Mouse (Mus musculus): ENCODE results near the gene Pnlip. TPM values are rescaled to one million over a fixed set of nuclear protein-coding genes. Genes with fewer than 3 reads are reported as not detected.
A peak's percentile ranks its signal among the peaks of the same experiment; 100 is the strongest.

Gene Pnlip
- total and polyA plus RNA-seq, 2 experiments from 2014 or later = 0.17 TPM; not detected in 1

DNA sequence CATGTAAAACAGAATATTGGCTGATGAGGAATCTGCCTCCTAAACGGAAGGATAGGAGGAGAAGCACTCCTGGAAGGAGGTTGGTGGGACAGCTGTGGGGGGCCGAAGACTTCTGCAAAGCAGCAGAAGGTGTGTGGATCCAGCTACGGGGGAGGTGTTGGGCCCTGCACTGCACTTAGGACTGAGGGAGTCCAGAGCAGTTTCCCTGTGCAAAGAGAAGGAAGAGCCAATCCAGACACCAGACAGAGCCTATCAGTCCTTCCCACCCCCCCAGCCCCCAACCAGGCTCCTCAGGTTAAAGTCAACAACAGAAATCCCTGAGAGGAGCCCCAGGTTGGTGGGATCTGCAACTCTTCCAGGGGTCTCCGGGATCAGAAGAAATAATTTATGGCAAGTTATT is 27.5 kb upstream of the Pnlip start:
- H3K4me1 ChIP-seq (ENCODE audit: insufficient read depth, low read length) = no peaks in the 10 kb centered on the region
- no peaks in the 10 kb centered on the region for H3K9me3 ChIP-seq (ENCODE audit: low read length)
- no peak for DNase-seq (ENCODE audit: low spot score)
- 85% methylated on average over 4 of the region's 4 CpGs for WGBS
- no peak overlapping the region for H3K4me3 ChIP-seq (ENCODE audit: low read depth, low read length)
- no peak overlapping the region for H3K4me2 ChIP-seq (ENCODE audit: low read depth, low read length, poor library complexity, severe bottlenecking)
- TF ChIP-seq CTCF (IDR thresholded peaks at IDR 0.05) = no peak
- H3K27me3 ChIP-seq (ENCODE audit: insufficient read depth, low read length) = no peaks in the 10 kb centered on the region
- no peak overlapping the region for H3K27ac ChIP-seq (ENCODE audit: low read depth, low read length)
- ATAC-seq (ENCODE audit: low FRiP score) = no peak
- H3K36me3 ChIP-seq (ENCODE audit: insufficient read depth, low read length) = no peaks in the 10 kb centered on the region
- H3K9ac ChIP-seq (replicated peaks; ENCODE audit: low read length, poor library complexity, severe bottlenecking) = no peak overlapping the region

DNA sequence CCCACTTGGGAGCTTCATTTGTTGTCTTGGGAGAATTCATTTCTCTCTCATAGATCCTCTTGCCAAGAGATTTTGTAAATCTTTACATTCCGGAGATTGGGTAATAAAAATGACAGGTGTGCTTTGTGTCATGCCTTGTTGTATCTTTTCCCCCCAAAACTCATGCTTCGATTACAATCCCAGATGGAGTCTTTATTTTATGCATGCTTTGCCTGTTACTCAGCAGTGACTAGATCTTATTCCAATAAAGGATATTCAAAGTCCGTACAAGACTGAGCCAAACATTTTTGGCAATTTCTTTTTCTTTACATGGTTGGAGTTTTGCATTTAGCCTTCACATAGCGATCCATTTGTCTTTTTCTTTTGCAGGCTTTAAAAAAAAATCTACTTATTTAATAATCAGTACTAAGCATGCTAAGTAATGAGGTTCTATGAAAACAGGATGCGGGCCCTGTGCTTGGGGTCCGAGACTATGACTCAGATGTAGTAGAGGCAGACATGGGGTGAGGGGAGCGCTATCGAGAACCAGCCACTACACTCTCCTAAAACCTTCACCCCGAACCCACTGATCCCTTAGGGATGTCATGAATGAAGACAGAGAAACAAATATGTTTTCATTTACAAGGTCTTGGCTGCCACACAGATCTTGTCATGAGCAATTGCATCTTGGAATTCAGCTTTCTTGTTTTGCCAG is 26.9 kb upstream of the Pnlip start:
- Histone ChIP-seq H3K9me3 (ENCODE audit: low read length) (no peaks in the 10 kb centered on the region), H3K36me3 (ENCODE audit: insufficient read depth, low read length) (no peaks in the 10 kb centered on the region), H3K4me2 (ENCODE audit: low read depth, low read length, poor library complexity, severe bottlenecking) (no peak overlapping the region), H3K4me3 (ENCODE audit: low read depth, low read length) (no peak overlapping the region), H3K27me3 (ENCODE audit: insufficient read depth, low read length) (no peaks in the 10 kb centered on the region), H3K9ac (replicated peaks; ENCODE audit: low read length, poor library complexity, severe bottlenecking) (no peak overlapping the region), H3K4me1 (ENCODE audit: insufficient read depth, low read length) (no peaks in the 10 kb centered on the region), H3K27ac (ENCODE audit: low read depth, low read length) (no peak overlapping the region)
- TF ChIP-seq CTCF (IDR thresholded peaks at IDR 0.05) = no peak
- ATAC-seq (ENCODE audit: low FRiP score) (no peak), DNase-seq (ENCODE audit: low spot score) (no peak)
- 90% methylated on average over 9 of the region's 9 CpGs for WGBS

- peak; percentile 76 for TF ChIP-seq CTCF (IDR thresholded peaks at IDR 0.05)
- Histone ChIP-seq H3K36me3 (ENCODE audit: insufficient read depth, low read length) (no peaks in the 10 kb centered on the region), H3K9ac (replicated peaks; ENCODE audit: low read length, poor library complexity, severe bottlenecking) (no peak overlapping the region), H3K4me1 (ENCODE audit: insufficient read depth, low read length) (no peaks in the 10 kb centered on the region), H3K9me3 (ENCODE audit: low read length) (no peaks in the 10 kb centered on the region), H3K27ac (ENCODE audit: low read depth, low read length) (no peak overlapping the region), H3K4me2 (ENCODE audit: low read depth, low read length, poor library complexity, severe bottlenecking) (peak overlapping the region; percentile 18; the same call in 1 of the 2 replicates), H3K4me3 (ENCODE audit: low read depth, low read length) (no peak overlapping the region), H3K27me3 (ENCODE audit: insufficient read depth, low read length) (no peaks in the 10 kb centered on the region)
- no peak for ATAC-seq (ENCODE audit: low FRiP score)
- WGBS = 40% methylated on average over 22 of the region's 22 CpGs
- peak; percentile 70 for DNase-seq (ENCODE audit: low spot score)
Observed at GRCm38 (mm10) chr19:58627406-58628337, 24.6 kb upstream of the Pnlip start.

DNA sequence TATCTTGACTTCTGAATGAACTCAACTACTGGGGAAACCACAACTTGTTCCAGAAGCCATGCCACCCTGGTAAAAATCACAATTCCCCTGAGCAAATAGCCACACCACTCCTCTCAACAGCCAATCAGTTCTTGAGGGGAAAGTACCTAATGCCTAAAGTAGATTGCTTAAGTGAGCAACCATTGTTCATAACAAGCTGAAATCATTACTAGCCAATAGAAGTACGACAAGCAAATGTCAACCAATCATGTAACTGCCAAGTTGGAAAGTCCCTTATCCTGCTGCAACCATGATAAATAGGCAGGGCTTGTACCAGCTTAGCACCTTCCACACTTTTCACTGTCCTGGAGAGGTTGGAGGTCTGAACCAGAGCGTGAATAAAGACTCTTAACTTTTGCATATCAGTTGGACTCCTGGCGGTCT is 22.9 kb upstream of the Pnlip start:
- DNase-seq (ENCODE audit: low spot score) = no peak
- no peak overlapping the region for H3K9ac ChIP-seq (replicated peaks; ENCODE audit: low read length, poor library complexity, severe bottlenecking)
- no peak for ATAC-seq (ENCODE audit: low FRiP score)
- H3K4me2 ChIP-seq (ENCODE audit: low read depth, low read length, poor library complexity, severe bottlenecking) = no peak overlapping the region
- 82% methylated on average over 3 of the region's 3 CpGs for WGBS
- H3K27me3 ChIP-seq (ENCODE audit: insufficient read depth, low read length) = no peaks in the 10 kb centered on the region
- TF ChIP-seq CTCF (IDR thresholded peaks at IDR 0.05) = no peak
- no peak overlapping the region for H3K4me3 ChIP-seq (ENCODE audit: low read depth, low read length)
- H3K27ac ChIP-seq (ENCODE audit: low read depth, low read length) = no peak overlapping the region
- no peaks in the 10 kb centered on the region for H3K36me3 ChIP-seq (ENCODE audit: insufficient read depth, low read length)
- no peaks in the 10 kb centered on the region for H3K4me1 ChIP-seq (ENCODE audit: insufficient read depth, low read length)
- no peaks in the 10 kb centered on the region for H3K9me3 ChIP-seq (ENCODE audit: low read length)

DNA sequence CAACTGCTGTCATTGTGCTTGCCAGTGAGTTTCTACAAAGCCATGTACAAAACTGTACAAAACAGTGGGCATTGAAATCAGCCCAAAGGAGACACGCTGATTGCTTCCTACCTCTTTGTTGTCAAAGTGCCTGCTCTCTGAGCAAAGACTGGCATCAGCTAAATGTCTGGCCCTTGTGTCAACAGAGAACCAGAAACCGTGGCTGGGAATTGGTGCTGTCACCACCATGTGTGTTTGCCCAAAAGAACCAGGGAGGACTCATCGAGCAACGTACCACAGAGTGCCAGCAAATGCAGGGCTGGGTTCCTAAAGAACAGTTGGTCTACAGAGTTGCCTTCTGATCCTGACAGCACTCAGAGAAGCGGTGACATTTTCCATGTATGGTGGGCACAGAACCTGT is 2.3 kb upstream of the Pnlip start:
- DNase-seq (ENCODE audit: low spot score) = no peak

GRCm38 (mm10) chr19:58662098-58662497 is 9.8 kb downstream of the Pnlip start:
- H3K4me2 ChIP-seq (ENCODE audit: low read depth, low read length, poor library complexity, severe bottlenecking) = no peak overlapping the region
- no peaks in the 10 kb centered on the region for H3K9me3 ChIP-seq (ENCODE audit: low read length)
- peak; percentile 47 for TF ChIP-seq CTCF (IDR thresholded peaks at IDR 0.05)
- no peaks in the 10 kb centered on the region for H3K27me3 ChIP-seq (ENCODE audit: insufficient read depth, low read length)
- no peak overlapping the region for H3K9ac ChIP-seq (replicated peaks; ENCODE audit: low read length, poor library complexity, severe bottlenecking)
- ATAC-seq (ENCODE audit: low FRiP score) = no peak
- no peak overlapping the region for H3K4me3 ChIP-seq (ENCODE audit: low read depth, low read length)
- 60% methylated on average over 4 of the region's 4 CpGs for WGBS
- H3K27ac ChIP-seq (ENCODE audit: low read depth, low read length) = no peak overlapping the region
- no peaks in the 10 kb centered on the region for H3K36me3 ChIP-seq (ENCODE audit: insufficient read depth, low read length)
- no peaks in the 10 kb centered on the region for H3K4me1 ChIP-seq (ENCODE audit: insufficient read depth, low read length)
- DNase-seq (ENCODE audit: low spot score) = peak; percentile 27

More for the DNA sequence above, 2.3 kb upstream of the Pnlip start:
- H3K9ac ChIP-seq (replicated peaks; ENCODE audit: low read length, poor library complexity, severe bottlenecking) = no peak overlapping the region
- no peak for TF ChIP-seq CTCF (IDR thresholded peaks at IDR 0.05)
- H3K36me3 ChIP-seq (ENCODE audit: insufficient read depth, low read length) = no peaks in the 10 kb centered on the region
- H3K27ac ChIP-seq (ENCODE audit: low read depth, low read length) = no peak overlapping the region
- no peaks in the 10 kb centered on the region for H3K4me1 ChIP-seq (ENCODE audit: insufficient read depth, low read length)
- no peak overlapping the region for H3K4me2 ChIP-seq (ENCODE audit: low read depth, low read length, poor library complexity, severe bottlenecking)
- ATAC-seq (ENCODE audit: low FRiP score) = no peak
- 80% methylated on average over 5 of the region's 5 CpGs for WGBS
- no peaks in the 10 kb centered on the region for H3K27me3 ChIP-seq (ENCODE audit: insufficient read depth, low read length)
- H3K4me3 ChIP-seq (ENCODE audit: low read depth, low read length) = no peak overlapping the region
- no peaks in the 10 kb centered on the region for H3K9me3 ChIP-seq (ENCODE audit: low read length)

Measured in midbrain, postnatal 0 days (tissue).